Mouse (Mus musculus) MEL (cell line): ENCODE results near the gene Babam2. TPM values are rescaled to one million over a fixed set of nuclear protein-coding genes. Genes with fewer than 3 reads are reported as not detected.
A peak's percentile ranks its signal among the peaks of the same experiment; 100 is the strongest.

Experiments
- DNase-seq: peaks from one replicate; pipeline ENCODE4 v3.0.0; 2011; ENCODE audit warnings: low read depth, low spot score
- H3K27ac ChIP-seq: 2 replicates; pipeline ENCODE4 v1.5.1; 2012; ENCODE audit warnings: low read depth, mild to moderate bottlenecking, control low read depth, low read length, moderate library complexity; ENCODE audit not compliant: control insufficient read depth
- H3K27me3 ChIP-seq, 2 experiments: fragments of 150-350 bp in 1 of 2; sonication (generic) in 1 of 2; 2 replicates each; pipeline ENCODE4 v1.6.1; 2012; ENCODE audit warnings: low read length in 2 of 2, mild to moderate bottlenecking in 2 of 2, improper control_type of control experiment in 1 of 2, moderate library complexity in 1 of 2; ENCODE audit not compliant: insufficient read depth in 2 of 2, control insufficient read depth in 1 of 2
- H3K36me3 ChIP-seq, 2 experiments: 2 replicates each; pipeline ENCODE4 v1.6.1; 2012 to 2014; ENCODE audit warnings: low read length in 2 of 2, improper control_type of control experiment in 1 of 2, inconsistent platforms in 1 of 2, mild to moderate bottlenecking in 1 of 2; ENCODE audit not compliant: insufficient read depth in 2 of 2, control insufficient read depth in 1 of 2
- H3K4me1 ChIP-seq, 2 experiments: fragments of 150-350 bp in 1 of 2; sonication (generic) in 1 of 2; 2 replicates each; pipeline ENCODE4 v1.6.1; 2012; ENCODE audit warnings: low read length in 2 of 2, improper control_type of control experiment in 1 of 2, mild to moderate bottlenecking in 1 of 2; ENCODE audit not compliant: insufficient read depth in 2 of 2, control insufficient read depth in 1 of 2
- H3K4me3 ChIP-seq, 2 experiments: fragments of 150-350 bp in 1 of 2; sonication (generic) in 1 of 2; 2 replicates each; pipeline ENCODE4 v1.5.1; 2012; ENCODE audit warnings: low read depth in 2 of 2, low read length in 2 of 2, mild to moderate bottlenecking in 2 of 2, moderate library complexity in 2 of 2, control low read depth in 1 of 2, improper control_type of control experiment in 1 of 2; ENCODE audit not compliant: control insufficient read depth in 1 of 2, insufficient read depth in 1 of 2
- H3K79me2 ChIP-seq: 2 replicates; pipeline ENCODE4 v1.6.1; 2012; ENCODE audit warnings: mild to moderate bottlenecking, low read length, moderate library complexity; ENCODE audit not compliant: control insufficient read depth, poor library complexity, insufficient read depth
- H3K9ac ChIP-seq: 2 replicates; pipeline ENCODE4 v1.6.1; 2012; ENCODE audit warnings: low read depth, mild to moderate bottlenecking, control low read depth, low read length, moderate library complexity; ENCODE audit not compliant: control insufficient read depth, poor library complexity, severe bottlenecking
- H3K9me3 ChIP-seq: fragments of 150-350 bp; sonication (generic); replicated peaks from 2 replicates; pipeline ENCODE4 v1.6.1; 2012; ENCODE audit warnings: mild to moderate bottlenecking, low read length, improper control_type of control experiment, moderate library complexity; ENCODE audit not compliant: insufficient read depth
- BHLHE40 ChIP-seq: IDR thresholded peaks from 2 replicates; pipeline ENCODE4 v1.6.1; 2012; ENCODE audit warnings: low read depth, mild to moderate bottlenecking, inconsistent platforms, low read length, improper control_type of control experiment, borderline replicate concordance
- CHD2 ChIP-seq: IDR thresholded peaks from 2 replicates; pipeline ENCODE4 v1.6.1; 2011; ENCODE audit warnings: low read length, improper control_type of control experiment
- E2F4 ChIP-seq: IDR thresholded peaks from 2 replicates; pipeline ENCODE4 v1.6.1; 2011; ENCODE audit warnings: low read depth, low read length, improper control_type of control experiment, borderline replicate concordance
- EP300 ChIP-seq, 2 experiments: IDR thresholded peaks; 2 replicates each; pipeline ENCODE4 v1.6.1; 2011; ENCODE audit warnings: improper control_type of control experiment in 2 of 2, low read length in 2 of 2, low read depth in 1 of 2, mild to moderate bottlenecking in 1 of 2
- MEF2A ChIP-seq: IDR thresholded peaks from 2 replicates; pipeline ENCODE4 v1.6.1; 2014; ENCODE audit warnings: low read depth, mild to moderate bottlenecking, inconsistent platforms, low read length, improper control_type of control experiment; ENCODE audit not compliant: poor library complexity, insufficient replicate concordance, severe bottlenecking; ENCODE audit errors: extremely low read depth
- MXI1 ChIP-seq: IDR thresholded peaks from 2 replicates; pipeline ENCODE4 v1.6.1; 2011; ENCODE audit warnings: mild to moderate bottlenecking, low read depth, low read length, improper control_type of control experiment
- MYB ChIP-seq: IDR thresholded peaks from 2 replicates; pipeline ENCODE4 v1.6.1; 2011; ENCODE audit warnings: mild to moderate bottlenecking, low read depth, low read length, improper control_type of control experiment
- NELFE ChIP-seq: IDR thresholded peaks from 2 replicates; pipeline ENCODE4 v1.6.1; 2011; ENCODE audit warnings: low read depth, low read length, improper control_type of control experiment
- POLR2A ChIP-seq, 2 experiments: IDR thresholded peaks; 2 replicates each; pipeline ENCODE4 v1.6.1; 2011 to 2012; ENCODE audit warnings: low read length in 2 of 2, mild to moderate bottlenecking in 2 of 2, control low read depth in 1 of 2, improper control_type of control experiment in 1 of 2, low read depth in 1 of 2, moderate library complexity in 1 of 2; ENCODE audit not compliant: control insufficient read depth in 1 of 2, insufficient read depth in 1 of 2, poor library complexity in 1 of 2
- POLR2AphosphoS2 ChIP-seq: IDR thresholded peaks from 2 replicates; pipeline ENCODE4 v1.6.1; 2011; ENCODE audit warnings: low read length, improper control_type of control experiment
- RAD21 ChIP-seq: IDR thresholded peaks from 2 replicates; pipeline ENCODE4 v1.6.1; 2011; ENCODE audit warnings: mild to moderate bottlenecking, low read depth, low read length, improper control_type of control experiment
- UBTF ChIP-seq: IDR thresholded peaks from 2 replicates; pipeline ENCODE4 v1.6.1; 2012; ENCODE audit warnings: low read depth, mild to moderate bottlenecking, inconsistent platforms, low read length, improper control_type of control experiment, moderate library complexity, borderline replicate concordance; ENCODE audit not compliant: insufficient read depth
- ZC3H11A ChIP-seq: IDR thresholded peaks from 2 replicates; pipeline ENCODE4 v1.6.1; 2012; ENCODE audit warnings: low read depth, mild to moderate bottlenecking, inconsistent platforms, low read length, improper control_type of control experiment
- polyA plus RNA-seq, 2 experiments: library from polyadenylated mRNA; stranded (reverse) in 1 of 2; unstranded in 1 of 2; fragments of >175 nt in 1 of 2; fragments of >200 nt in 1 of 2; gene quantifications; 2 replicates each; pipeline versions ENCODE4 v1.2.1 to v1.2.4; 2012; ENCODE audit warnings: low replicate concordance in 2 of 2, low read depth in 1 of 2; ENCODE audit not compliant: insufficient read length in 2 of 2, insufficient read depth in 1 of 2, missing spikeins in 1 of 2
- total RNA-seq: library from RNA; depleted of rRNA; stranded (reverse); fragments of 300-350 nt; gene quantifications from 2 replicates; pipeline ENCODE4 v1.2.3, GENCODE M21; 2012

Gene Babam2
- total and polyA plus RNA-seq, 3 experiments, result 43.3 to 86.6 TPM; not detected in 1

GRCm38 (mm10) chr5:31814068-31814467 lies 116.6 kb downstream of the Babam2 start:
- Histone ChIP-seq H3K36me3 (peaks cover 0 to 34% of the 10 kb centered on the region in 2 experiments; a peak in 2 of 4 replicates), H3K27me3 (no peaks in the 10 kb centered on the region), H3K79me2 (no peaks in the 10 kb centered on the region; the same call in 1 of the 2 replicates), H3K9me3 (no peaks in the 10 kb centered on the region), H3K9ac (peak overlapping the region; percentile 54), H3K4me3 (peak overlapping the region; percentile 31 to 39; a peak in 2 of 4 replicates), H3K4me1 (peaks cover 20 to 24% of the 10 kb centered on the region in 2 experiments), H3K27ac (peak overlapping the region; percentile 57)
- TF ChIP-seq POLR2A (IDR thresholded peaks at IDR 0.05; ENCODE audit: control insufficient read depth in 1 of 2, insufficient read depth in 1 of 2, low read depth in 1 of 2, low read length in 2 of 2, poor library complexity in 1 of 2) (no peak), UBTF (no peak), ZC3H11A (no peak), BHLHE40 (no peak), EP300 (IDR thresholded peaks at IDR 0.05; ENCODE audit: low read depth in 1 of 2, low read length in 2 of 2) (peak in 1 of 2 experiments; percentile 42; a peak in 1 of 4 replicates), E2F4 (no peak), CHD2 (no peak), POLR2AphosphoS2 (no peak), MEF2A (no peak)
- peak; percentile 67 for DNase-seq

- Histone ChIP-seq H3K36me3 (peaks cover 0 to 24% of the 10 kb centered on the region in 2 experiments; a peak in 2 of 4 replicates), H3K79me2 (no peaks in the 10 kb centered on the region; the same call in 1 of the 2 replicates), H3K27ac (no peak overlapping the region), H3K9me3 (no peaks in the 10 kb centered on the region), H3K27me3 (no peaks in the 10 kb centered on the region), H3K4me1 (peaks cover 19 to 22% of the 10 kb centered on the region in 2 experiments), H3K4me3 (no peak overlapping the region), H3K9ac (no peak overlapping the region)
- TF ChIP-seq RAD21, result no peak
- TF ChIP-seq MXI1, result 0 out of 2 replicates have a peak, but pooled peaks have one; percentile 22
- DNase-seq, result peak; percentile 52
Observed at GRCm38 (mm10) chr5:31815129-31815528, 117.6 kb downstream of the Babam2 start.

GRCm38 (mm10) chr5:31816082-31816481 lies 118.6 kb downstream of the Babam2 start:
- Histone ChIP-seq H3K36me3 (peaks cover 0 to 17% of the 10 kb centered on the region in 2 experiments; a peak in 2 of 4 replicates), H3K4me3 (no peak overlapping the region), H3K27ac (no peak overlapping the region), H3K79me2 (no peaks in the 10 kb centered on the region; the same call in 1 of the 2 replicates), H3K9me3 (no peaks in the 10 kb centered on the region), H3K9ac (no peak overlapping the region), H3K4me1 (peaks cover 13 to 15% of the 10 kb centered on the region in 2 experiments), H3K27me3 (no peaks in the 10 kb centered on the region)
- TF ChIP-seq MEF2A, result no peak
- TF ChIP-seq MXI1, result no peak
- no peak for TF ChIP-seq MYB
- TF ChIP-seq NELFE, result 0 out of 2 replicates have a peak, but pooled peaks have one; percentile 1
- no peak for DNase-seq
